Mouse (Mus musculus): ENCODE data around the gene Tmem128. TPM values are rescaled to one million over a fixed set of nuclear protein-coding genes. Genes with fewer than 3 reads are reported as not detected.

Gene Tmem128
- polyA plus RNA-seq, 1 experiment from 2014 or later, result 48.6 TPM

DNA sequence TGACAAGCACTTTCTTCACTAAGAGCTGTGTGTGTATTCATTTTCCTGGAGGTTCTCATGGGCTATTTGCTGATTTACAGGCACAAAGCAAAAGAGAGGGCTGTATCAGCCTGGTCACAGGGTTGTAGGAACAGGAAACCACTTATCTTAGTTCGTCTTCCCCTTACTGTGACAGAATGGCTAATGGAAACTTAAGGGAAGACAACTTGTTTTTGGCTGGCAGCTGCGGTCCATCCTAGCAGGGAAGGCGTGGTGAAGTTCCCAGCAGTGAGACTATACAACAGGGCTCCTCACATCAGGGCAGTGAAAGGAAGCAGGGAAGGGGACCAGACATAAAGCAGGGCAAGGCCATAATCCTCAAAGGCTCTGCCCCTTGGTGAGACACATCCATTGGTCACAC lies 4.3 kb upstream of the Tmem128 start:
- H3K27ac ChIP-seq (ENCODE audit: poor library complexity, severe bottlenecking), result peak overlapping the region; percentile 48

DNA sequence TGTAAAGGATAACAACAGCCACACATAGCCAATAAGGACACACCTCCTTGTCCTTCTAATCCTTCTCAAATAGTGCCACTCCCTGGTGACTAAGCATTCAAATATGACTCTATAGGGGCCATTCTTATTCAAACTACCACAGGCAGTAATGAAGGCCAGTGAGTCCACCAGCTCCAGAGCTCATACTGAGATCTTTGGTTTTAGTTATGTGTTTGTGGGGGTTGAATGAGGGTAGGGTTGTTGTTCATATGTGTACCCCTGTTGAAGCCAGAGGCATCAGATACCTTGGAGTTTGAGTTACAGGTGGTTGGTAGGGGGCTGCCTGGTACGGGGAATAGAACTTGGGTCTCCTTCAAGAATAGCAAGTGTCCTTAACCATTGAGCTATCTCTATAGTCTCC lies 3.4 kb upstream of the Tmem128 start:
- Histone ChIP-seq H3K27ac (ENCODE audit: poor library complexity, severe bottlenecking) (no peak overlapping the region), H3K27me3 (replicated peaks) (no peaks in the 10 kb centered on the region), H3K4me3 (no peak overlapping the region), H3K4me1 (replicated peaks) (peaks cover 5% of the 10 kb centered on the region; the same call in 1 of the 2 replicates), H3K9me3 (replicated peaks) (no peaks in the 10 kb centered on the region), H3K9ac (no peak overlapping the region), H3K4me2 (no peak overlapping the region), H3K36me3 (no peaks in the 10 kb centered on the region)
- WGBS, result 72% methylated on average over 1 of the region's 1 CpGs
- no peak for ATAC-seq (ENCODE audit: insufficient number of reproducible peaks, low FRiP score)

More for the DNA sequence above, 4.3 kb upstream of the Tmem128 start:
- ATAC-seq (ENCODE audit: insufficient number of reproducible peaks, low FRiP score), result peak; percentile 80
- no peak overlapping the region for H3K4me3 ChIP-seq
- H3K4me2 ChIP-seq, result no peak overlapping the region
- no peaks in the 10 kb centered on the region for H3K36me3 ChIP-seq
- no peak overlapping the region for H3K9ac ChIP-seq
- H3K9me3 ChIP-seq (replicated peaks), result no peaks in the 10 kb centered on the region
- H3K27me3 ChIP-seq (replicated peaks), result no peaks in the 10 kb centered on the region
- no peaks in the 10 kb centered on the region for H3K4me1 ChIP-seq (replicated peaks)
- 44% methylated on average over 3 of the region's 3 CpGs for WGBS

DNA sequence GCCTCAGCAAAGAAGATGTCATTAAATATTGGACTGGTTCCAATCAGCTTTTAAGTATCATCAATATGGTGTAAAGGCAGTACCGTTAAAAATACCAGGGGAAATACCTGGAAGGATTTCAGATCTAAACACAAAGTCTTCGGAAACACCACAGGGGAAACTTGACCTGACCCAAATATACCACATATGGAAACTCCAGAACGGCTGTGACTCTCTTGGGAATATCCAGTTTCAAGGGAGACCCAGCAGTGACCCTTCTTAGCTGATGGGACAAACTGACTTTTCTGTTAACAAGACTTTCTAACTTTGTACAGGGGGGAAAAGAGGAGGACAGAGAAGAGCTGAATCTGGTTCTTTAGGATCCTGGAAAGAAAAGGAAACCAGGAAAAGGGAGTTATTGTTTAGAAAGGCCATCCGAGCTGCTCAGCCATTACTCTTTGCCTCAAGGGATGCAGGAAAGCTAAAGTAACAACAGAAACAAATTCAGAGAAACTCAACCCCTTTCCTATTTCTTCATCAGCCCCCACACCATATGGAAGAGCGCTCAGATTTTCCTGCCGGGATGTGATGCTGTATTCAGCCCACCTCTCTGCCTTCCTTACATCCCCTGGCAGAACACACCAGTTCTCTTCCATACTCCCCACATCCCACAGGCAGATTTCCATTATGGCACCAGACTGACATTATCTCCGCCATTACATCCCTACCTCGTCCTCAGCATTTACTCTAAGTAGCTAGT lies 1.8 kb upstream of the Tmem128 start:
- Histone ChIP-seq H3K27me3 (replicated peaks) (no peaks in the 10 kb centered on the region), H3K4me1 (replicated peaks) (peaks cover 5% of the 10 kb centered on the region; the same call in 1 of the 2 replicates), H3K9me3 (replicated peaks) (no peaks in the 10 kb centered on the region), H3K27ac (ENCODE audit: poor library complexity, severe bottlenecking) (no peak overlapping the region), H3K4me3 (no peak overlapping the region), H3K36me3 (peaks cover 10% of the 10 kb centered on the region), H3K4me2 (no peak overlapping the region), H3K9ac (no peak overlapping the region)
- ATAC-seq (ENCODE audit: insufficient number of reproducible peaks, low FRiP score), result no peak
- WGBS, result 79% methylated on average over 8 of the region's 8 CpGs

DNA sequence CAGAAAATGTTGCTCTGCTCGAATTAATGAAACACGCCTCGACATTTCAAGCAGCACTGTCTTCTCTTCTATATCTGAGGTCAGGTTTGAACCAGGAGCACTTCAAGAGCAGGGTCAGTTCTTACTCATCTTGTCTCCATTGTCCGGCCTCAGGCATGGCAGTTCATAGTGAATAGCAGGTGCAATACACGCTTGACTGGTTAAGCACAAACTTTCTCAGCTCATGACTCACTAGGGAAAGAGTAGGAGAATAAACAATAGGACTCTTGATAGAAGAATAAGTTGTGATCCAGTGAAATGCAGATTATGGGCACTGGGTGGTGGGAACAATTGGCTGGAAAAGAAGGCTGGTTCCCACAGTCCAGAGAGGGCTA lies 1.2 kb upstream of the Tmem128 start:
- H3K27ac ChIP-seq (ENCODE audit: poor library complexity, severe bottlenecking), result no peak overlapping the region
- H3K9me3 ChIP-seq (replicated peaks), result no peaks in the 10 kb centered on the region
- no peak overlapping the region for H3K4me2 ChIP-seq
- ATAC-seq (ENCODE audit: insufficient number of reproducible peaks, low FRiP score), result no peak
- H3K4me1 ChIP-seq (replicated peaks), result peaks cover 5% of the 10 kb centered on the region; the same call in 1 of the 2 replicates
- H3K36me3 ChIP-seq, result peaks cover 15% of the 10 kb centered on the region
- H3K4me3 ChIP-seq, result no peak overlapping the region
- H3K9ac ChIP-seq, result no peak overlapping the region
- no peaks in the 10 kb centered on the region for H3K27me3 ChIP-seq (replicated peaks)
- WGBS, result 86% methylated on average over 5 of the region's 5 CpGs

DNA sequence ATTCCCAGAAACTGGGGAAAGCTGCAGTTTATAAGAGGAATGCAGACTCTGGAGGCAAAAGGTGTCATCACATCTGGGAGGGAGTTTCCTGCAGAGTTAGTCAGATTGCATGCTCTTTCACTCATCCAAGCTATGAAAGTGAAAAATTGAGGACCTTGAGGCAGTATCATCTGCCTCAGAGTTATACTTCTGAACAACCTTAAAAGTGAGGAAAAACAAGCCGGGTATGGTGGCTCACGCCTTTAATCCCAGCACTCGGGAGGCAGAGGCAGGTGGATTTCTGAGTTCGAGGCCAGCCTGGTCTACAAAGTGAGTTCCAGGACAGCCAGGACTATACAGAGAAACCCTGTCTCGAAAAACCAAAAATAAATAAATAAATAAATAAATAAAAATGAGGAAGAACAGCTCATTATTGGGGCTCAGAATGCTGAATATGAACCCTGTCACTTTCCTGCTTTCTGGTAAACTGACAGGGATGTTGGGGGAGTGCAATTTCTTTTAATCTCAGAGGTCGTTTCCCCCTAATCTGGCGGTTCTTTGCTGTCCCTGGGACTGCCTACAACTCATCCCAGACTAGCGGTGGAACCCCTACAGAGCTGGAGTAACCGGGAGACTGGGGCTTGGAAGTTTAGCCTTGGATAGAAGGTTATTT lies 404 bp upstream of the Tmem128 start:
- H3K4me2 ChIP-seq, result peak overlapping the region; percentile 88
- 42% methylated on average over 9 of the region's 9 CpGs for WGBS
- no peaks in the 10 kb centered on the region for H3K27me3 ChIP-seq (replicated peaks)
- H3K36me3 ChIP-seq, result peaks cover 23% of the 10 kb centered on the region
- H3K27ac ChIP-seq (ENCODE audit: poor library complexity, severe bottlenecking), result peak overlapping the region; percentile 85
- no peak; the same call in 1 of the 2 replicates for ATAC-seq (ENCODE audit: insufficient number of reproducible peaks, low FRiP score)
- peak overlapping the region; percentile 84 for H3K4me3 ChIP-seq
- H3K9ac ChIP-seq, result peak overlapping the region; percentile 83
- H3K4me1 ChIP-seq (replicated peaks), result peaks cover 5% of the 10 kb centered on the region; the same call in 1 of the 2 replicates
- no peaks in the 10 kb centered on the region for H3K9me3 ChIP-seq (replicated peaks)

DNA sequence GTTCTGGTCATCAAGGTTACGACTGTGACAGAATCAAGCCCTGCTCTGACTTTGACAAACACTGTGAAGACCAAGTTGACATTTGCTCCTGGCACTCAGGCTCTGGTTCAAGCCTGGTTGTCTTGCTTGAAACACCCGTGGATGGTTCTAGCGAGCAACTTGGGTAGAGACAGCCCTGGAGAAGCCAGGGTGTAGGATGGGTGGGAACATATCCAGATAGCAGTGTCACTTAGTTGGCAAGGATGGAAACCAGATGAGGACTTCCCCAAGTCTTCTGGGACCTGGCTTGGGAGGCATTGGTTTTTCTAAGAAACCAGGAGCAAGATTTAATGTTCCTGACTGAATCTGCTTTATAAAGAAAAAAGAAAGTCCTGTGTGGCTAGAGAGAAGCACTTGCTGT lies 11.0 kb downstream of the Tmem128 start:
- no peak overlapping the region for H3K27ac ChIP-seq (ENCODE audit: poor library complexity, severe bottlenecking)
- no peaks in the 10 kb centered on the region for H3K9me3 ChIP-seq (replicated peaks)
- H3K4me2 ChIP-seq, result no peak overlapping the region
- H3K36me3 ChIP-seq, result peaks cover 50% of the 10 kb centered on the region
- WGBS, result 80% methylated on average over 3 of the region's 3 CpGs
- H3K27me3 ChIP-seq (replicated peaks), result peaks cover 28% of the 10 kb centered on the region
- ATAC-seq (ENCODE audit: insufficient number of reproducible peaks, low FRiP score), result no peak
- no peak overlapping the region for H3K9ac ChIP-seq
- H3K4me3 ChIP-seq, result no peak overlapping the region
- no peaks in the 10 kb centered on the region for H3K4me1 ChIP-seq (replicated peaks)

DNA sequence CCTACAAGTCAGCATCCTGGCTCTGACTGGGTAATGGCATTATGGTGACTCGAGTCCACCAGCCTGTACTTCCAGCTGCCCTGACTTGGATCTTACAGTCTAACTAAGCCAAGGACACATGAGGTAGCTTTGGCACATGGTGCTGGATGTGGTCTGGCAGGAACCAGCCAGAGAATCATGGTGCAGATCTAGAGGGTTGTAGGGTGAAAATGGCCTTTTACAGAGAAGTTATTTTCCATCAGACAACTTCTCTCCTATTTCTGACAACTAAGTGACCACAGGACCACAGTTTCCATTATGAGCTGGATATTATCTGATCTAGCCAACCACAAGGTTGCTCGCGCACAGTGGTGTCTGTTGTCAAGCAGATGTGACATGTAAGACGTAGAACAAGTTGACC lies 13.8 kb downstream of the Tmem128 start:
- no peaks in the 10 kb centered on the region for H3K9me3 ChIP-seq (replicated peaks)
- WGBS, result 79% methylated on average over 4 of the region's 4 CpGs
- no peak overlapping the region for H3K4me2 ChIP-seq
- H3K4me3 ChIP-seq, result no peak overlapping the region
- peaks cover 56% of the 10 kb centered on the region for H3K27me3 ChIP-seq (replicated peaks)
- H3K9ac ChIP-seq, result no peak overlapping the region
- H3K36me3 ChIP-seq, result peaks cover 25% of the 10 kb centered on the region
- no peak overlapping the region for H3K27ac ChIP-seq (ENCODE audit: poor library complexity, severe bottlenecking)
- H3K4me1 ChIP-seq (replicated peaks), result peaks cover 21% of the 10 kb centered on the region
- ATAC-seq (ENCODE audit: insufficient number of reproducible peaks, low FRiP score), result no peak

DNA sequence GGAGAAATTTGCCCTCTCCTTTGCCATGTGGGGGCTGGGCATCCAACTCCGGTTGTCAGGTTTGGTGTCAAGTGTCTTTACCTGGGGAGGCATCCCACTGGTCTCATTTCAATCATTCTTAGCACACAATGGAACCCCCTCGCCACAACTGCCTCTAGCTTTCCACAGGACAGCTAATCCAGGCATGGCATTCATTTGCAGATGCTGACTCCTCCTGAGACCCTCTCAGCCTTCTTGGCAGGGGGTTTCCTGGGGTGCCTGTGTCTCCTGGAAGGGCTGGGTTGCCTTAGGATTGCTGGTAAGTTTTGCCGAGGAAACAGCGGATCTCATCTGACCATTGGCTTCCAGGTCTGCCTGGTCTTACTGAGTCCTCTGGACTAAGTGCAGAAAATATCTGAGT lies 15.8 kb downstream of the Tmem128 start, which contains the start of gene Otop1:
Gene Otop1, plus strand, starts transcription at position 202 of the 400 bp plus-strand sequence.
- no peak within 1 kb of the TSS for H3K4me3 ChIP-seq
- peaks cover 10% of the 10 kb centered on the region for H3K36me3 ChIP-seq
- peaks cover 75% of the 10 kb centered on the region for H3K27me3 ChIP-seq (replicated peaks)
- peaks cover 21% of the 10 kb centered on the region for H3K4me1 ChIP-seq (replicated peaks)
- WGBS, result 1% methylated on average over 4 of the region's 4 CpGs
- peak within 1 kb of the TSS; percentile 64 for H3K4me2 ChIP-seq
- no peak for ATAC-seq (ENCODE audit: insufficient number of reproducible peaks, low FRiP score)
- no peaks in the 10 kb centered on the region for H3K9me3 ChIP-seq (replicated peaks)
- H3K27ac ChIP-seq (ENCODE audit: poor library complexity, severe bottlenecking), result no peak within 1 kb of the TSS
- no peak within 1 kb of the TSS for H3K9ac ChIP-seq

DNA sequence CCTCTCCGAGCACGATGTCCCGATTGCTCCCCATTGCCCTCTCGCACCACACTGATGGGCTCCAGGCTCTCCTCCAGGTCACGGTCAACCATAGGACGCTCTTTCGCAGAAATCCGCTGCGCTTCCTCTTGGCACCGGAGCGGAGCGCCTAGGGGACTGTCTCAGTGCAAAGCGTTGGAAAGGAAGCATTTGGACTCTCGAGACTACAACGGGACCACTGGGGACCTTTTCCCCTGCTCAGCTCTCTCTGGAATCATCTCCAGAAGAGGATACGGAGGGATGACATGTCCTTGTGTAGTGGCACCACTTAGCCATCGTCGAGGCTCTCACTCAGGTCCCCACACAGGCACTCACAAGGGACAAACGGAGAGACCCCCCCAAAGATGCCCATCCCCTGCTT lies 16.5 kb downstream of the Tmem128 start:
- no peak overlapping the region for H3K9ac ChIP-seq
- no peaks in the 10 kb centered on the region for H3K9me3 ChIP-seq (replicated peaks)
- WGBS, result 1% methylated on average over 19 of the region's 19 CpGs
- peak overlapping the region; percentile 25; the same call in 1 of the 2 replicates for H3K4me2 ChIP-seq
- H3K27me3 ChIP-seq (replicated peaks), result peaks cover 81% of the 10 kb centered on the region
- peaks cover 21% of the 10 kb centered on the region for H3K4me1 ChIP-seq (replicated peaks)
- H3K27ac ChIP-seq (ENCODE audit: poor library complexity, severe bottlenecking), result no peak overlapping the region
- no peak overlapping the region for H3K4me3 ChIP-seq
- peaks cover 4% of the 10 kb centered on the region for H3K36me3 ChIP-seq
- ATAC-seq (ENCODE audit: insufficient number of reproducible peaks, low FRiP score), result no peak

DNA sequence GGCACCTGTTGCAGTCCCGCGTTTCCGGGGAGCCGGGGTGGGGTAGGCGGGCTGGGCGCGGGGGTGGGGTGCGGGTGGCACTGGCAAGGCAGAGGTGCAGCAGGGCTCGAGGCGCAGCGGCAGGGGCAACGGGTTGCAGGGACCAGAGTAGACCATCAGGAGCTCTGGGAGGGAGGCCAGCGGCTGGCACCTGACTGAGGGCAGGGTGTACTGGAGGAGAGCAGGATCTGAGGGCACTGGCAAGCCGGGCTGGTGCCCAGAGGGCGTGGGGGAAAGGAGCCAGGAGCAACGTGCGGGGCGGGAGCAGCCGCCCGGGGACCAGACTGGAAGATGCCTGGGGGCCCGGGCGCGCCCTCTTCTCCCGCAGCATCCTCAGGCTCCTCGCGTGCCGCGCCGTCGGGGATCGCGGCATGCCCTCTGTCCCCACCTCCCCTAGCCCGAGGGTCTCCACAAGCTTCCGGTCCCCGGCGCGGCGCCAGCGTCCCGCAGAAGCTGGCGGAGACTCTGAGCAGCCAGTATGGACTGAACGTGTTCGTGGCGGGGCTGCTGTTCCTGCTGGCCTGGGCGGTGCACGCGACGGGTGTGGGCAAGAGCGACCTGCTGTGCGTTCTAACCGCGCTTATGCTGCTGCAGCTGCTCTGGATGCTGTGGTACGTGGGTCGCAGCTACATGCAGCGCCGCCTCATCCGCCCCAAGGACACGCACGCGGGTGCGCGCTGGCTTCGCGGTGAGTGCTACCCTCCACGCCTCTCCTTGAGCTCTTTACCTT lies 17.3 kb downstream of the Tmem128 start:
- no peak overlapping the region for H3K9ac ChIP-seq
- no peak for ATAC-seq (ENCODE audit: insufficient number of reproducible peaks, low FRiP score)
- WGBS, result 2% methylated on average over 64 of the region's 65 CpGs
- no peak overlapping the region for H3K27ac ChIP-seq (ENCODE audit: poor library complexity, severe bottlenecking)
- peaks cover 87% of the 10 kb centered on the region for H3K27me3 ChIP-seq (replicated peaks)
- H3K4me3 ChIP-seq, result peak overlapping the region; percentile 35
- H3K9me3 ChIP-seq (replicated peaks), result no peaks in the 10 kb centered on the region
- peaks cover 21% of the 10 kb centered on the region for H3K4me1 ChIP-seq (replicated peaks)
- H3K4me2 ChIP-seq, result peak overlapping the region; percentile 64
- H3K36me3 ChIP-seq, result no peaks in the 10 kb centered on the region
